Mouse (Mus musculus) heart, adult 8-10 months (tissue): ENCODE data around the gene Hadh. TPM values are rescaled to one million over a fixed set of nuclear protein-coding genes. Genes with fewer than 3 reads are reported as not detected.

Source experiments
- DNase-seq: peaks from one replicate; pipeline ENCODE4 v3.0.0; 2022; ENCODE audit warnings: low spot score
- total RNA-seq, 4 experiments: library from RNA; stranded (reverse); gene quantifications; 2 replicates each; pipeline ENCODE4 v1.2.4; 2022

Hadh gene
- total RNA-seq, 4 experiments from 2014 or later = 729 to 925 (median 854) TPM

- DNase-seq = peak; percentile 42
These were observed 744 bp downstream of the Hadh start for GRCm38 (mm10) chr3:131271157-131271556.

DNA sequence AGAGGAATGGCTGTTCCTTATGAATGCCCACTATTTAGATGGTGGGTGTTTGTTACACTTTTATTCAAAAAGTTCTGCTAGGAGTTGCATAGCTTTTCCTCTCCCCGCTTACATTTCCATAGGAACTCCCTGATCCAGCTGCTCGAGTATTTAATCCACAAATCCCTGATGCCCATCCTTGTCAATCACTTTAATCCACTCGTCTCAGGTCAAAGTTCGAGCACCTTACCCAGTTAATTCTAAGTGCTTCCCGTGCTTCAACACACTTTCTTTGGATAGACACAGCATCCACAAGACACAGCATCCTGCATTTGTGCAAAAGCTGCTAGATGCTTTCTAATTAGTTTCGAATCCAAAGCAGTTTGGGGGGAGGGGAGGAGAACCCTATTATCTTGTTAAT is 1.5 kb downstream of the Hadh start:
- DNase-seq = no peak

GRCm38 (mm10) chr3:131266366-131267050 is 5.4 kb downstream of the Hadh start:
- DNase-seq = peak; percentile 58

GRCm38 (mm10) chr3:131265516-131265915 is 6.4 kb downstream of the Hadh start:
- DNase-seq = no peak

DNA sequence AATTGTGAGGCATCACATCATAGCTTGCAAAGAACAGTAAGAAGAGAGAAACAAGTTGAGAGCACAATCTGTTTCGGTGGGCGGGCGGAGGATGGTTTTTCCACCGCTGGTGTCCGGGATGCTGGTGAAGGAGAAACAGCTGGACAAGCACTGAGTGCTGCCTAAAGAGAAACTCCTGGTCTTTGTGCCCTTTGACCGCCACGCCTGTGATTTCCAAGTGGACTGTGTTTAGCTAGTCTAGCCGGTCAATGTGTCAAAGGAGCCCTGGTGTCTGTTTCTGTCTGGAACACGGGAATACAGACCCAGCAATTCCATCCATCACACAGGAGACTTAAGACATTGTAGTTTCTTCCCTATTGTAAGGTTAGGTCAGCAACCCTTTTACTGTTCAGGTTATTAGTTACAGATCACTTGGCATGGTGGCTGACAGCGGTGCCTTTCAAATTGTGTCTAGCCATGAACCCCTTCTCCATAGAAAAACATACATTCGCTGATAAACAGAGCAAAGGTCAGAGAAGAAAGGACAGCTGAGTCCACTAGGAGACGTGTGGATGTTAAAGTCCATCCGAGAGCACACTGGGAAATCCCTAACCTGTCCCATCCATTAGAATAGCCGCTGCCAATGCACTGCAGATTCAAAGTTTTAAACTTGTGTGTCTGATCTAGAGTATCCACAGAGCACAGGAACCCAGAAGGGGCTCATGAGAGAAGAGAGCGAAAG is 8.0 kb downstream of the Hadh start:
- no peak for DNase-seq

GRCm38 (mm10) chr3:131260418-131260817 is 11.5 kb downstream of the Hadh start:
- DNase-seq = no peak

GRCm38 (mm10) chr3:131259392-131259965 is 12.4 kb downstream of the Hadh start:
- no peak for DNase-seq

DNA sequence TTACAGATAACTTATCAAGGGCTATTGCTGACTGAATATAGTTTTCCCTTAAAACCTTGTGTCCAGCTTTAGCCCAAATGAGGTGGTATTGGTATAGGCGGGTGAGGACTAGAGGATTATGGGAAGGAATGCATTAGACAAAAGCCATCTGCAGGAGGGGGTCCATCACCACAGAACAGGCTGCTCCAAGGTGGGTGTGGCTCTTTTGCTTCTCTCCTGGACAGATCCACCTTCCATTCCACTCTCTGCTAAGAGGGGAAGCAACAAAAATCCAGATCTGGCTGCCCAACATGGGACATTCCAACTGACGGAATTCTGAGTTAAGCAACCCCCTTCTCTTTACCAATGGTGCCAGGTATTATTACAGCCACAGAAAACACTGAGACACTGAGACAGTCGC is 13.0 kb downstream of the Hadh start:
- DNase-seq = no peak

DNA sequence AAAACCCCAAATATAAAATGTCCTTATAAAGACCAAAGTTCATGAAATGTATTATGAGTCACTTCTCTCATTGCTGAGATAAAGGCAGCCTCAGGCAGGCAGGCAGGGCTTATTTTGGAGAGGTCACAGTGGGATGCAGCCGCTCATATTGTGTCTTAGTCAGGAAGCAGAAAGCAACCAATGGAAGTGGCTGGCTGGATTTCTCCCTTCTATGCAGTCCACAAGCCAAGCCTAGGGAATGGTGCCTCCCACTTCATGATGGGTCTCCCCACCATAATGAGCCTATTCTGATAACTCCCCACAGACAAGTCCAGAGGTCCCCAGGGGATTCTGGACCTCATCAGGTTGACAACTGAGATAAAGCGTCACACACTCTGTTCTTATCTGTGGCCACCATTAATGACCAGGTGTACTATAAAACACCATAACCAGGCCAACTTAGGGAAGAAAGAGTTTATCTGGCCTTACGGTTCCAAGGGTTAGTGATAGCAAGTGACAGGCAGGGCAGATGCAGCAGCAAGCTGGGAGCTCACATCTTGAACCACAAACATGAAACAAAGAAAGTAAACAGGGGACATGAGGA is 16.4 kb downstream of the Hadh start:
- DNase-seq = no peak

DNA sequence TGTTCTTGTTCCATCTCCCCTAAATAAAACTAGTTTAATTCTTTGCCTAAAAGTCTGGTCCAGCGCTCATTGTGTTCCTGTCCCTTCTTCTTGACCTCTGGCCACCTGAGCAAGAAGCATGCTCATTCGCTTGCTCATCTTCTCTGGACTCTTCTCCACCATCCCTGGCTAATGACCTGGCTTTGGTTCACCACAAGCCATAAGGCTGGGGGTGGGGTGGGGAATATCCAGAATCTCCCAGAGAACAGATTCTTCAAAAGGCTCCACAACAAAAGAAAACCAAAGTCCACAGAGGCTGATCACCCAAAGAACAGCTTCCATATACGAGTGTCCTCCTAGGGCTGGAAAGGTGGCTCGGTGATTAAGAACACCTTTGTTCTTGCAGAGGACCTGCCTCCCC is 16.9 kb downstream of the Hadh start:
- DNase-seq = no peak

DNA sequence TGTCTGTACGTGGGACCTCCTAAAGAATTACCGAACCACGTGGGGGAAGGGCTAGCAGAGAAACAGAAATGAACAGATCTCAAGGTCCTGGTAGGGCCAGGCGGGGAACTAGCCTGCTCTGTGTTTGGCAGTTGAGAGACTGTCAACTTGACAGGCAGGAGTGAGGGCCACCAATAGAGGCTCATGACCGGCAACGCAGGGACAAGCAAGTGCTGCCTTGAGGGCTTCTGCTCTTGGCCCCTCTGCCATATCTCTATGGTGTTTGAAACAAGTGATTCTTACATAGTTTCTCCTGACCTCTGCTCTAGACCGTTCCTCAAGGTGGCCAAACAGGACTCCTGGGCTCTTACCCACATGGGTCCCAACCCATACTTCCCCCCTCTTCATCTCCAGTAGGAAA is 20.3 kb downstream of the Hadh start:
- no peak for DNase-seq

DNA sequence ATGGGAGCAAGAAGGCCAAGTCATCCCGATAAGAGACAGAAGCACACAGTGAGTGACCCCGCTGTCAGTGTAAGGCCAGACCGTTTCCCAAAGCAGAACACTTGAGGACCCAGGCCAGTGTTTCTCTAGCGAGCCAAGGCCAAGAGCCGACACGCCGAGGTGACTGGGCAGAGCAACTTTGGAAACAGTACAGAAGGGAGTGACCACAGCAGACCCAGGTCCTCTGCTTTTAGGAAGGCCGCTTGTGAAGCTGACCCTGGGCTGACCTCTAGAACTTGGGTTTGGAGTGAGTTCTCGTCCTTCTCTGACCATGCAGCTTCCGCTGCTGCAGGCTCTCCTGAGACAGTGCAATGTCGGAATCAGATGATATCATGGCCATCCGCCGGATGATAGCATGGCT is 20.9 kb downstream of the Hadh start:
- no peak for DNase-seq

- no peak for DNase-seq
These were observed 21.6 kb downstream of the Hadh start for GRCm38 (mm10) chr3:131250283-131250682.

DNA sequence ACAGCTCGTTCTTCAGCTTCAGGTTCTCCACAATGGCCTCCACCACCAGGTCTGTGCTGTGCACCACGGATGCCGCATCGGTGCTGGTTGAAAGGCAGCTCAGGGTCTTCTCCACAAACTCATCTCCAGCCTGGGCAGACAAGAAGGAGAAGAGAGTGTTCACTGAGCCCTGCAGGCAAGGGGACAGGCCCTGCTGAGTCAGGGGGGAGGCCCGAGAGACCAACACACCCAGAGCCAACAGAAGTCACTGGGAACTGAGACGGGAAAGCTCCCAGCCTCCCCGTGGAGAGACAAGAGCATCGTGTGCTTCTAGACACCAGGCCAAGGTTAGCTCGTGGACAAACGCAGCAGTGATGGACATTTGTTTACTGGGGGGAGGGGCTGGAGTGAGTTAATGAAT is 23.5 kb downstream of the Hadh start:
- DNase-seq = no peak

DNA sequence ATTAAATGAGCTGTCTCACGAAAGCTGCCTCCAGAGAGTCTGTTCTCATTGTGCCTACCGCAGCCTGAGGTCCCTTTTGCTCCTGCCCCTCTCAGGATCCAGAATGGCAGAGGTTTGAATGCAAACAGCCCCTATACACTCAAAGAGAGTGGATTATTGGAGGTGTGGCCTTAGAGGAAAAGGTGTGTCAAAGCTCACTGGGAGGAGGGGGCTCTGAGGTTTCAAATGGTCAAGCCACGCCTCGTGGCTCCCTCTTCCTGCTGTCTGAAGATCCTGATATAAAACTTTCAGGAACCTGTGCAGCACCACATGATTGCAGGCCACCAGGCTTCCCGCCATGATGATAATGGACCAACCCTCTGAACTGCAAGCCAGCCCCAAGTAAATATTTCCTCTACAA is 24.1 kb downstream of the Hadh start:
- no peak for DNase-seq

DNA sequence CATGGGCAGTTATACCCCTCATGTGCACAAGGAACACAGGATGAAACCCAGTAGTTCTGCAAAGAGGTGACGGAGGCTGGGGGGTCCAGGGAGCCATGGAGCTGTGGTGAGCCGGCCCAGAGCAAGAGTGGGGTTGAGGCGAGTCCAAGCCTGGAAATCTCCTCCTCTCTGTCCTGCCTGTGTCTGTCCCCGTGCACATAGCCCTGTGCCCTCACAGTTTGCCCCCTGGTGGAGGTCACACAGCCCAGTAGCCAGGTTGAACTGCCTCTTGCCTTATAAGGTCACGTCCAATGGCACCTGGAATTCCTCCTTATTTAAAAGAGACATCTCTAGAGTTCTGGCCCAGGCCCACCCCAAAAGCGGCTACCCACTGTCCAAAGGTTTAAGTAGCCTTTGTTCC is 24.5 kb downstream of the Hadh start:
- no peak for DNase-seq

DNA sequence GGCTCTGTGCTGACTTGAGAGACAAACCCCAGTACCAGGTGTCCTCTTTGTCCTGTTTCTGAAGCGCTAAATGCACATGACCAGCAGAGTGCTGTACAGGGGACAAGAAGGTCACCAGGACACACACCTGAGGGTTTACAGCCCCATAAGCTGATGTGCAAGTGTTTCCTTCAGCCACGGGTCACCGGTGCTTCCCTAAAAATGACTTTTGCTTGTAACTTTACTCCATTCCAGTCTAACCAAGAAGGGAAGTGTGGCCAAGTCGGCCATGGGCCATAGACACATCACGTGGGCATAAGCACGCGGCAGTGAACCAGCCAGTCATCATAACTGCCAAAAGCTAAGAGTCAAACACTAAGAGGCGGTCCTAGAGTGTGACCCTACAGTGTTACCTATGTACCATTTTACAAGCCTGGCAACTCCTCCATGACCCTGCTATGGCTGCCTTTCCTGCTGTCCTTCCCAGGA is 25.3 kb downstream of the Hadh start:
- DNase-seq = peak; percentile 59

GRCm38 (mm10) chr3:131245766-131246578 is 25.9 kb downstream of the Hadh start:
- DNase-seq = peak; percentile 57

GRCm38 (mm10) chr3:131237785-131238633 is 33.9 kb downstream of the Hadh start:
- peak; percentile 57 for DNase-seq

DNA sequence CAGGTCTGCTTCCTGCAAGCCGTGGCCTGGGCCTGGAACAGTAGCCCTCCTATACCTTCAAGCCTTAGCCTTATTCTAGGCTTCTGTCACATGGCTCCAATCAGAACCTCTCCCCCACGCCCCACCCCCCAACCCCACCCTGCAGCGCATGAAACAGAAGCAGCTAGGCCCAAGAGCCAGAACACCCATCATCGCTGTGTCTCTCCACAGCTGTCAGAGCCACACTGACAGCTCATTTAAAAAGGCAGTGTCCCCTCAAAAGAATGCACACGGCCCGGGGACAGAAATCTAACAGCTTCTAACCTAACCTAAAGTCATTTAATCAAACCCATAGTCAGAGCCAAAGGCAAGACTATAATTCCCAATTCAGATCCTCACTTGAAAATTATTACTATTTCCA is 34.8 kb downstream of the Hadh start:
- DNase-seq = no peak

- DNase-seq = no peak
These were observed 43.8 kb downstream of the Hadh start for GRCm38 (mm10) chr3:131228083-131228482.
